Mouse (Mus musculus): Measurements from ENCODE around the gene Prrt1. TPM values are rescaled to one million over a fixed set of nuclear protein-coding genes. Genes with fewer than 3 reads are reported as not detected.

Prrt1 gene
- polyA plus RNA-seq, 1 experiment from 2014 or later: 0.17 TPM

- H3K4me3 ChIP-seq (ENCODE audit: low read depth, low read length): no peak within 1 kb of the TSS
- no peak for ATAC-seq (ENCODE audit: insufficient number of reproducible peaks, low FRiP score, low TSS enrichment, low read depth)
- WGBS: 83% methylated on average over 6 of the region's 6 CpGs
- peaks cover 24% of the 10 kb centered on the region for H3K36me3 ChIP-seq (ENCODE audit: control insufficient read depth, insufficient read depth, low read length)
- H3K4me2 ChIP-seq (ENCODE audit: low read depth, severe bottlenecking): no peak within 1 kb of the TSS
- no peaks in the 10 kb centered on the region for H3K4me1 ChIP-seq (ENCODE audit: control insufficient read depth, insufficient read depth, low read length)
- H3K9me3 ChIP-seq (ENCODE audit: control insufficient read depth, low read length): no peaks in the 10 kb centered on the region
- H3K27ac ChIP-seq (replicated peaks; ENCODE audit: low read depth, low read length): no peak within 1 kb of the TSS
- DNase-seq (ENCODE audit: low spot score): no peak
- H3K9ac ChIP-seq (ENCODE audit: low read length): no peak within 1 kb of the TSS
- no peaks in the 10 kb centered on the region for H3K27me3 ChIP-seq (ENCODE audit: control insufficient read depth, insufficient read depth, low read length)
These were observed 13.5 kb upstream of the Prrt1 start, which contains the start of gene Egfl8 for GRCm38 (mm10) chr17:34615871-34616270. Gene Egfl8, minus strand, starts transcription at chr17:34615971.

- Histone ChIP-seq H3K9ac (ENCODE audit: low read length) (no peak overlapping the region), H3K36me3 (ENCODE audit: control insufficient read depth, insufficient read depth, low read length) (peaks cover 2% of the 10 kb centered on the region; the same call in 1 of the 2 replicates), H3K4me1 (ENCODE audit: control insufficient read depth, insufficient read depth, low read length) (no peaks in the 10 kb centered on the region), H3K27me3 (ENCODE audit: control insufficient read depth, insufficient read depth, low read length) (no peaks in the 10 kb centered on the region), H3K9me3 (ENCODE audit: control insufficient read depth, low read length) (no peaks in the 10 kb centered on the region), H3K4me2 (ENCODE audit: low read depth, severe bottlenecking) (no peak overlapping the region), H3K4me3 (ENCODE audit: low read depth, low read length) (no peak overlapping the region), H3K27ac (replicated peaks; ENCODE audit: low read depth, low read length) (no peak overlapping the region)
- ATAC-seq (ENCODE audit: insufficient number of reproducible peaks, low FRiP score, low TSS enrichment, low read depth) (no peak), DNase-seq (ENCODE audit: low spot score) (peak; percentile 74)
- 21% methylated on average over 6 of the region's 6 CpGs for WGBS
These were observed 10.3 kb upstream of the Prrt1 start for GRCm38 (mm10) chr17:34618999-34619398.

- H3K27me3 ChIP-seq (ENCODE audit: control insufficient read depth, insufficient read depth, low read length): no peaks in the 10 kb centered on the region
- H3K4me3 ChIP-seq (ENCODE audit: low read depth, low read length): no peak overlapping the region
- ATAC-seq (ENCODE audit: insufficient number of reproducible peaks, low FRiP score, low TSS enrichment, low read depth): no peak
- no peak overlapping the region for H3K9ac ChIP-seq (ENCODE audit: low read length)
- no peaks in the 10 kb centered on the region for H3K36me3 ChIP-seq (ENCODE audit: control insufficient read depth, insufficient read depth, low read length)
- no peak overlapping the region for H3K27ac ChIP-seq (replicated peaks; ENCODE audit: low read depth, low read length)
- no peaks in the 10 kb centered on the region for H3K9me3 ChIP-seq (ENCODE audit: control insufficient read depth, low read length)
- DNase-seq (ENCODE audit: low spot score): no peak
- H3K4me1 ChIP-seq (ENCODE audit: control insufficient read depth, insufficient read depth, low read length): peaks cover under 1% of the 10 kb centered on the region; the same call in 1 of the 2 replicates
- H3K4me2 ChIP-seq (ENCODE audit: low read depth, severe bottlenecking): no peak overlapping the region
- 86% methylated on average over 8 of the region's 8 CpGs for WGBS
These were observed 8.3 kb upstream of the Prrt1 start for GRCm38 (mm10) chr17:34621006-34621405.

DNA sequence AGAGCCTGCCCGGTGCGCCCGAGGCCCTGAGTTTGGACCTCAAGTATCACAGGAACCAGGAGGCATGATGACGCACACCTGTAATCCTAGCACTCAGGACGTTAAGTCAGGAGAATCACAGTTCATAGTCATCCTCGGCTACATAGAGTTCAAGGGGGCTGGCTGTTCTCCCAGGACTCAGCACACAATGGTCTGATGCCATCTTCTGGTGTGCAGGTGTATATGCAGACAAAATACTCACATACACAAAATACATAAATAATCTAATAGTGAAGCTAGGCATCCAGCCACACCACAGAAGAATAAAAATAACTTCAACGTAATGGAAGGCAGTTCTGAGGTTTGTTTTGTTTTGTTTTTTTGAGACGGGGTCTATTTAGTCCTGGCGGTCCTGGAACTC lies 6.2 kb upstream of the Prrt1 start:
- 85% methylated on average over 9 of the region's 9 CpGs for WGBS
- Histone ChIP-seq H3K4me1 (ENCODE audit: control insufficient read depth, insufficient read depth, low read length) (peaks cover 12% of the 10 kb centered on the region), H3K27ac (replicated peaks; ENCODE audit: low read depth, low read length) (no peak overlapping the region), H3K36me3 (ENCODE audit: control insufficient read depth, insufficient read depth, low read length) (no peaks in the 10 kb centered on the region), H3K4me2 (ENCODE audit: low read depth, severe bottlenecking) (no peak overlapping the region), H3K9me3 (ENCODE audit: control insufficient read depth, low read length) (no peaks in the 10 kb centered on the region), H3K4me3 (ENCODE audit: low read depth, low read length) (no peak overlapping the region), H3K27me3 (ENCODE audit: control insufficient read depth, insufficient read depth, low read length) (no peaks in the 10 kb centered on the region), H3K9ac (ENCODE audit: low read length) (no peak overlapping the region)
- DNase-seq (ENCODE audit: low spot score) (no peak), ATAC-seq (ENCODE audit: insufficient number of reproducible peaks, low FRiP score, low TSS enrichment, low read depth) (no peak)

- Histone ChIP-seq H3K36me3 (ENCODE audit: control insufficient read depth, insufficient read depth, low read length) (no peaks in the 10 kb centered on the region), H3K9ac (ENCODE audit: low read length) (no peak overlapping the region), H3K27ac (replicated peaks; ENCODE audit: low read depth, low read length) (no peak overlapping the region), H3K27me3 (ENCODE audit: control insufficient read depth, insufficient read depth, low read length) (peaks cover 4% of the 10 kb centered on the region), H3K9me3 (ENCODE audit: control insufficient read depth, low read length) (no peaks in the 10 kb centered on the region), H3K4me3 (ENCODE audit: low read depth, low read length) (no peak overlapping the region), H3K4me2 (ENCODE audit: low read depth, severe bottlenecking) (no peak overlapping the region), H3K4me1 (ENCODE audit: control insufficient read depth, insufficient read depth, low read length) (peaks cover 21% of the 10 kb centered on the region)
- no peak for ATAC-seq (ENCODE audit: insufficient number of reproducible peaks, low FRiP score, low TSS enrichment, low read depth)
- WGBS: 93% methylated on average over 3 of the region's 3 CpGs
- no peak for DNase-seq (ENCODE audit: low spot score)
These were observed 4.4 kb upstream of the Prrt1 start for GRCm38 (mm10) chr17:34624981-34625380.

GRCm38 (mm10) chr17:34626062-34626772 lies 3.1 kb upstream of the Prrt1 start:
- Histone ChIP-seq H3K9ac (ENCODE audit: low read length) (peak overlapping the region; percentile 71), H3K27me3 (ENCODE audit: control insufficient read depth, insufficient read depth, low read length) (peaks cover 16% of the 10 kb centered on the region), H3K4me3 (ENCODE audit: low read depth, low read length) (peak overlapping the region; percentile 82), H3K9me3 (ENCODE audit: control insufficient read depth, low read length) (no peaks in the 10 kb centered on the region), H3K4me1 (ENCODE audit: control insufficient read depth, insufficient read depth, low read length) (peaks cover 28% of the 10 kb centered on the region), H3K36me3 (ENCODE audit: control insufficient read depth, insufficient read depth, low read length) (no peaks in the 10 kb centered on the region), H3K27ac (replicated peaks; ENCODE audit: low read depth, low read length) (no peak overlapping the region), H3K4me2 (ENCODE audit: low read depth, severe bottlenecking) (peak overlapping the region; percentile 94)
- ATAC-seq (ENCODE audit: insufficient number of reproducible peaks, low FRiP score, low TSS enrichment, low read depth): no peak
- DNase-seq (ENCODE audit: low spot score): no peak
- 55% methylated on average over 16 of the region's 16 CpGs for WGBS

DNA sequence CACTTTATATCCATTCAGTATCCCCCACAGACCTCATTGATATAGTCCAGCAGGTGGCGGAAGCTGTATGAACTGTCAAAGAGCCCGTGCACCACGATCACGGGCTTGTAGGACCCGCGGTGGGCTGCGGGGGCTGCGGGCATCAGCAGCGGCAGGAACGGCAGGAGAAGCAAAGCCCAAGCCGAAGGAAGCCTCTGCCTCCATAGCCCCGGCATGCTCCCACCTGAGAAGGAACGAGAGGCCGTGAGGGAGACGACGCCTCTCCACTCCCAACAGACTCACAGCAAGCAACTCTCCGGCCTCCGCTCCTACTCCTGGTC lies 2.6 kb upstream of the Prrt1 start:
- Histone ChIP-seq H3K4me1 (ENCODE audit: control insufficient read depth, insufficient read depth, low read length) (peaks cover 28% of the 10 kb centered on the region), H3K36me3 (ENCODE audit: control insufficient read depth, insufficient read depth, low read length) (no peaks in the 10 kb centered on the region), H3K4me2 (ENCODE audit: low read depth, severe bottlenecking) (peak overlapping the region; percentile 94), H3K4me3 (ENCODE audit: low read depth, low read length) (peak overlapping the region; percentile 82), H3K27me3 (ENCODE audit: control insufficient read depth, insufficient read depth, low read length) (peaks cover 21% of the 10 kb centered on the region), H3K9me3 (ENCODE audit: control insufficient read depth, low read length) (no peaks in the 10 kb centered on the region), H3K27ac (replicated peaks; ENCODE audit: low read depth, low read length) (no peak overlapping the region), H3K9ac (ENCODE audit: low read length) (peak overlapping the region; percentile 71)
- ATAC-seq (ENCODE audit: insufficient number of reproducible peaks, low FRiP score, low TSS enrichment, low read depth) (0 out of 2 replicates have a peak, but pooled peaks have one; percentile 5), DNase-seq (ENCODE audit: low spot score) (peak; percentile 54)
- under 1% methylated on average over 18 of the region's 18 CpGs for WGBS

DNA sequence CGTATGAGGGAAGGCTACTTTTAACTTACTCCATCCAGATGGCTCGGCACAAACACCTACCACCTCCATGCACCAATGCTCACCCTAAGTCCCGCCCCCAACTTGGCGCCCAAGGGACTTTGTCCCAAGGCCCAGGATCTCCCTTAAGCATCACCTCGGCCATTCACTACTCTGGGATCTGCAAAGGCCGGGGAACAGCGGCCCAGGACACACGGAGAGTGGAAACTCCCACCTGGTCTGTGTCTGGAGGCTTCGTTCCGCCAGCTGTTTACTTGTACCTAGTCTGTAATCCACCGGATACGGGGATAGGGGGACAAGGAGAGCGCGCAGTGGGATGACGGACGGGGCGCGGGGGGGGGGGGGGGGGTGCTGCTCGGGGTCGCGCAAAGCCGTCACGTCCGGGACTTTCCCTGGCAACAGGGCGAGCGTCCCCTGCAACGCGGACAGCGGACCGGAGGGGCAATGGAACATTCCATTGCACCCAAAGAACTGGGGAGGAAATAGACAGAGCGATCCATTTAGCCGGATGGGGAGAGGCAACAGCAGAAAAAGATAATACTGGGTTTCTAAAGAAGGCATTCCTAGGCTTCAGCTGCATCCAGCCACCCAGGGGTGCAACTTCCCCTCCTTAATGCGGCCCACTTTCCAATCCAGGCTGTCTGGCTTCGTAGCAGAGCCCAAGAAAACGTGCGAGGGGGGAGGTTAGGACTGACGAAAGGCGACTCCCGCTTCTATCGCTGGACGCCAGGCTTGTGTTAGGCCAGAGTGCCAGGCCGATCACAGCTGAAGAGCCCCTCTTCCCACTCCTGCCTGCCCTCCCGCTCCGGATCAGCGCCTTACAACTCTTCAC lies 2.0 kb upstream of the Prrt1 start:
- ATAC-seq (ENCODE audit: insufficient number of reproducible peaks, low FRiP score, low TSS enrichment, low read depth) (peak; percentile 68), DNase-seq (ENCODE audit: low spot score) (peak; percentile 92)
- no peaks in the 10 kb centered on the region for H3K9me3 ChIP-seq (ENCODE audit: control insufficient read depth, low read length)
- H3K27me3 ChIP-seq (ENCODE audit: control insufficient read depth, insufficient read depth, low read length): peaks cover 26% of the 10 kb centered on the region
- H3K27ac ChIP-seq (replicated peaks; ENCODE audit: low read depth, low read length): peak overlapping the region; percentile 81
- H3K9ac ChIP-seq (ENCODE audit: low read length): peak overlapping the region; percentile 71
- peak overlapping the region; percentile 82 for H3K4me3 ChIP-seq (ENCODE audit: low read depth, low read length)
- WGBS: under 1% methylated on average over 45 of the region's 45 CpGs
- peak overlapping the region; percentile 94 for H3K4me2 ChIP-seq (ENCODE audit: low read depth, severe bottlenecking)
- no peaks in the 10 kb centered on the region for H3K36me3 ChIP-seq (ENCODE audit: control insufficient read depth, insufficient read depth, low read length)
- peaks cover 28% of the 10 kb centered on the region for H3K4me1 ChIP-seq (ENCODE audit: control insufficient read depth, insufficient read depth, low read length)
